Mouse (Mus musculus): ENCODE data around the gene Gm9008. TPM values are rescaled to one million over a fixed set of nuclear protein-coding genes. Genes with fewer than 3 reads are reported as not detected.

Gene Gm9008
- 1 to 10 TPM; 1.7 to 3.5 TPM for total RNA-seq (2023)

DNA sequence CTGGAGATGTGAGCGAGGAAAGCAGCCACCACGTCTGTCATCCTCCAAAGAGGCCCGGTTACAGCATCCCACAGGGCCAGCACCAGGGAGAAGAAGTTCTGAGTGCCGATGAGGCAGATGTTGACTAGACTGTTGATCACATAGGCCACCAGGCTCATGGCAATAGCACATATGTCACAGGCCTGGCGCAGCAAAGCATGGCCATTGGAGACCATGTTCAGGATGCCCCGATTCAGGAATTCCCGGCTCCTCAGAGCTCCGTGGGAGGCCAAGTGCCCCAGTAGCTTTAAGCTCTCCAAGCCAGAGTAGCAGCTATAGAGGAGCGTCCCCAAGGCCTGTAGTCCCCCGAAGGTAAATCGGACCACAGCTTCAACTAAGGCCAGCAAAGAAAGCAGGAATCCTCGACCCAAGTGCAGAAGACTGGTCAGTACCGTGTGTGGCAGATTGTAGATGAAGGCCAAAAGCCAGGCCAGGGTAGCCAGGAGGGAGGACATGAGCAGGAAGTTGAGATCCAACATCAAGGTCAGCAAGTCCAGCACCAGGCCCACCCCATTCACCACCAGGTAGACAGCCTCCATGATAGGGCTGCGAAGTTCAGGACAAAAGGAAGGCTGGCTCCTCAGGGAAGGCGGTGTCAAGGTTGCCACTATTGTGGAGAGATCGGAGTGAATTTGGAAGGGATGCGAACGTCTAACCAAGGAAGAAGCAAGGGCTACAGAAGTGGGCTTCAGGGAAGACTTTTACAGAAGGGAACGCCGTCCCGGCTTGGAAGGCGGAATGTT, at the start of gene Gm9008:
TSS of gene Gm9008 (minus strand) at position 731 of the 782 bp plus-strand sequence.

Data from monocyte, adult 59 days (primary cell).